Mouse (Mus musculus) embryonic facial prominence, embryonic 13.5 days (tissue): ENCODE data around the gene Pex14. TPM values are rescaled to one million over a fixed set of nuclear protein-coding genes. Genes with fewer than 3 reads are reported as not detected.

ENCODE experiments used
- ATAC-seq: fragments of 200-750 bp; cut with Nextera tagmentation; 2 replicates; pipeline ENCODE4 v1.8.0; 2017; ENCODE audit warnings: low read depth; ENCODE audit not compliant: insufficient number of reproducible peaks, insufficient read depth, low FRiP score, low TSS enrichment
- H3K27ac ChIP-seq: fragments of 300-500 bp; sonication (generic); 2 replicates; pipeline ENCODE4 v1.5.1; 2015; ENCODE audit warnings: moderate library complexity, mild to moderate bottlenecking, inconsistent platforms
- H3K27me3 ChIP-seq: fragments of 300-500 bp; sonication (generic); 2 replicates; pipeline ENCODE4 v1.6.1; 2015; ENCODE audit warnings: mild to moderate bottlenecking, inconsistent platforms
- H3K36me3 ChIP-seq: fragments of 300-500 bp; sonication (generic); 2 replicates; pipeline ENCODE4 v1.6.1; 2015; ENCODE audit warnings: mild to moderate bottlenecking, inconsistent platforms
- H3K4me1 ChIP-seq: fragments of 300-500 bp; sonication (generic); 2 replicates; pipeline ENCODE4 v1.6.1; 2015; ENCODE audit warnings: inconsistent platforms
- H3K4me2 ChIP-seq: fragments of 300-500 bp; sonication (generic); 2 replicates; pipeline ENCODE4 v1.6.1; 2015; ENCODE audit warnings: moderate library complexity, mild to moderate bottlenecking, inconsistent platforms
- H3K4me3 ChIP-seq: fragments of 300-500 bp; sonication (generic); 2 replicates; pipeline ENCODE4 v1.5.1; 2015; ENCODE audit warnings: mild to moderate bottlenecking, inconsistent platforms
- H3K9ac ChIP-seq: fragments of 300-500 bp; sonication (generic); 2 replicates; pipeline ENCODE4 v1.6.1; 2015; ENCODE audit warnings: mild to moderate bottlenecking, inconsistent platforms
- H3K9me3 ChIP-seq: fragments of 300-500 bp; sonication (generic); 2 replicates; pipeline ENCODE4 v1.6.1; 2016; ENCODE audit warnings: inconsistent platforms
- WGBS: fragments of 180-500 bp; shearing (Covaris S2); methylation state at CpG from one replicate; pipeline ENCODE4 v1.1.7; 2015; ENCODE audit warnings: mixed read lengths; 5-methylcytosine and 5-hydroxymethylcytosine counted together
- polyA plus RNA-seq: library from polyadenylated mRNA; unstranded; fragments of >200 nt; fragmentation: Nextera tagmentation; extraction: Ambion mirVana; gene quantifications from 2 replicates; pipeline ENCODE4 v1.2.1, GENCODE M21; 2015

The Pex14 gene
- polyA plus RNA-seq, 1 experiment from 2014 or later = 50.2 TPM

- Histone ChIP-seq H3K4me2 (no peak overlapping the region), H3K9me3 (no peaks in the 10 kb centered on the region), H3K4me3 (no peak overlapping the region), H3K27ac (no peak overlapping the region), H3K4me1 (peaks cover 24% of the 10 kb centered on the region), H3K27me3 (peaks cover 60% of the 10 kb centered on the region), H3K36me3 (no peaks in the 10 kb centered on the region), H3K9ac (no peak overlapping the region)
- 86% methylated on average over 8 of the region's 8 CpGs for WGBS
- no peak for ATAC-seq
Measured at GRCm38 (mm10) chr4:148946071-148946470, 153.6 kb downstream of the Pex14 start.

GRCm38 (mm10) chr4:148945476-148945881 is 154.2 kb downstream of the Pex14 start:
- H3K27me3 ChIP-seq = peaks cover 60% of the 10 kb centered on the region
- peaks cover 24% of the 10 kb centered on the region for H3K4me1 ChIP-seq
- H3K27ac ChIP-seq = no peak overlapping the region

GRCm38 (mm10) chr4:148943099-148943498 is 156.6 kb downstream of the Pex14 start:
- H3K9ac ChIP-seq = no peak overlapping the region
- no peak overlapping the region for H3K27ac ChIP-seq
- no peaks in the 10 kb centered on the region for H3K9me3 ChIP-seq
- ATAC-seq = no peak
- peaks cover 22% of the 10 kb centered on the region for H3K4me1 ChIP-seq
- H3K4me3 ChIP-seq = no peak overlapping the region
- no peaks in the 10 kb centered on the region for H3K36me3 ChIP-seq
- WGBS = 18% methylated on average over 4 of the region's 5 CpGs
- peaks cover 60% of the 10 kb centered on the region for H3K27me3 ChIP-seq
- no peak overlapping the region for H3K4me2 ChIP-seq

More at GRCm38 (mm10) chr4:148945476-148945881, 154.2 kb downstream of the Pex14 start:
- H3K9me3 ChIP-seq = no peaks in the 10 kb centered on the region
- 0 out of 2 replicates have a peak, but pooled peaks have one; percentile 33 for ATAC-seq
- no peaks in the 10 kb centered on the region for H3K36me3 ChIP-seq
- H3K4me2 ChIP-seq = no peak overlapping the region
- H3K9ac ChIP-seq = no peak overlapping the region
- 72% methylated on average over 4 of the region's 4 CpGs for WGBS
- H3K4me3 ChIP-seq = no peak overlapping the region

GRCm38 (mm10) chr4:148941321-148941720 is 158.4 kb downstream of the Pex14 start:
- no peaks in the 10 kb centered on the region for H3K9me3 ChIP-seq
- H3K36me3 ChIP-seq = no peaks in the 10 kb centered on the region
- peak overlapping the region; percentile 46; the same call in 1 of the 2 replicates for H3K4me2 ChIP-seq
- no peak overlapping the region for H3K4me3 ChIP-seq
- H3K27ac ChIP-seq = no peak overlapping the region; the same call in 1 of the 2 replicates
- ATAC-seq = no peak
- H3K4me1 ChIP-seq = peaks cover 16% of the 10 kb centered on the region
- WGBS = 50% methylated on average over 11 of the region's 11 CpGs
- H3K27me3 ChIP-seq = peaks cover 71% of the 10 kb centered on the region
- no peak overlapping the region for H3K9ac ChIP-seq

GRCm38 (mm10) chr4:148940674-148941211 is 158.9 kb downstream of the Pex14 start:
- Histone ChIP-seq H3K4me2 (peak overlapping the region; percentile 46), H3K9me3 (no peaks in the 10 kb centered on the region), H3K9ac (0 out of 2 replicates have a peak overlapping the region, but pooled peaks have one; percentile 22), H3K4me1 (peaks cover 16% of the 10 kb centered on the region), H3K36me3 (no peaks in the 10 kb centered on the region), H3K4me3 (peak overlapping the region; percentile 17; the same call in 1 of the 2 replicates), H3K27me3 (peaks cover 77% of the 10 kb centered on the region), H3K27ac (no peak overlapping the region)
- 12% methylated on average over 25 of the region's 25 CpGs for WGBS
- peak; percentile 54 for ATAC-seq

- H3K27me3 ChIP-seq = peaks cover 91% of the 10 kb centered on the region
- no peaks in the 10 kb centered on the region for H3K36me3 ChIP-seq
- H3K9me3 ChIP-seq = no peaks in the 10 kb centered on the region
- WGBS = 80% methylated on average over 26 of the region's 26 CpGs
- peaks cover 21% of the 10 kb centered on the region for H3K4me1 ChIP-seq
- no peak overlapping the region for H3K4me3 ChIP-seq
- ATAC-seq = no peak
- H3K4me2 ChIP-seq = no peak overlapping the region
- no peak overlapping the region for H3K27ac ChIP-seq
- no peak overlapping the region for H3K9ac ChIP-seq
Measured at GRCm38 (mm10) chr4:148938546-148938945, 161.1 kb downstream of the Pex14 start.

- H3K27me3 ChIP-seq = peaks cover 85% of the 10 kb centered on the region
- no peak overlapping the region for H3K9ac ChIP-seq
- WGBS = 88% methylated on average over 12 of the region's 12 CpGs
- no peak overlapping the region for H3K4me2 ChIP-seq
- no peak for ATAC-seq
- peaks cover 21% of the 10 kb centered on the region for H3K4me1 ChIP-seq
- no peak overlapping the region for H3K4me3 ChIP-seq
- H3K9me3 ChIP-seq = no peaks in the 10 kb centered on the region
- H3K27ac ChIP-seq = no peak overlapping the region
- no peaks in the 10 kb centered on the region for H3K36me3 ChIP-seq
Measured at GRCm38 (mm10) chr4:148936727-148937126, 162.9 kb downstream of the Pex14 start.

GRCm38 (mm10) chr4:148936111-148936510 is 163.6 kb downstream of the Pex14 start:
- Histone ChIP-seq H3K27ac (no peak overlapping the region), H3K4me1 (peaks cover 18% of the 10 kb centered on the region), H3K27me3 (peaks cover 84% of the 10 kb centered on the region), H3K36me3 (no peaks in the 10 kb centered on the region), H3K4me3 (no peak overlapping the region), H3K9ac (no peak overlapping the region), H3K4me2 (no peak overlapping the region), H3K9me3 (no peaks in the 10 kb centered on the region)
- 84% methylated on average over 12 of the region's 12 CpGs for WGBS
- no peak for ATAC-seq

GRCm38 (mm10) chr4:148935211-148935610 is 164.5 kb downstream of the Pex14 start:
- Histone ChIP-seq H3K36me3 (no peaks in the 10 kb centered on the region), H3K9me3 (no peaks in the 10 kb centered on the region), H3K9ac (0 out of 2 replicates have a peak overlapping the region, but pooled peaks have one; percentile 11), H3K27ac (no peak overlapping the region), H3K4me2 (no peak overlapping the region), H3K27me3 (peaks cover 76% of the 10 kb centered on the region), H3K4me1 (peaks cover 10% of the 10 kb centered on the region), H3K4me3 (no peak overlapping the region)
- ATAC-seq = no peak
- WGBS = 55% methylated on average over 13 of the region's 13 CpGs

GRCm38 (mm10) chr4:148933109-148933508 is 166.6 kb downstream of the Pex14 start:
- ATAC-seq = no peak
- peaks cover 68% of the 10 kb centered on the region for H3K27me3 ChIP-seq
- no peaks in the 10 kb centered on the region for H3K36me3 ChIP-seq
- H3K9me3 ChIP-seq = no peaks in the 10 kb centered on the region
- H3K4me2 ChIP-seq = no peak overlapping the region
- no peak overlapping the region for H3K9ac ChIP-seq
- peaks cover 8% of the 10 kb centered on the region; the same call in 1 of the 2 replicates for H3K4me1 ChIP-seq
- no peak overlapping the region for H3K4me3 ChIP-seq
- WGBS = 86% methylated on average over 13 of the region's 13 CpGs
- no peak overlapping the region for H3K27ac ChIP-seq

GRCm38 (mm10) chr4:148930721-148931229 is 168.9 kb downstream of the Pex14 start:
- H3K27ac ChIP-seq = no peak overlapping the region
- H3K27me3 ChIP-seq = peaks cover 69% of the 10 kb centered on the region
- 61% methylated on average over 9 of the region's 9 CpGs for WGBS
- H3K36me3 ChIP-seq = no peaks in the 10 kb centered on the region
- no peak overlapping the region for H3K4me3 ChIP-seq
- H3K4me2 ChIP-seq = no peak overlapping the region
- H3K4me1 ChIP-seq = peaks cover 23% of the 10 kb centered on the region
- ATAC-seq = no peak
- no peak overlapping the region for H3K9ac ChIP-seq
- H3K9me3 ChIP-seq = no peaks in the 10 kb centered on the region

- Histone ChIP-seq H3K4me3 (no peak overlapping the region), H3K4me2 (no peak overlapping the region), H3K36me3 (no peaks in the 10 kb centered on the region), H3K4me1 (peaks cover 23% of the 10 kb centered on the region), H3K27ac (no peak overlapping the region), H3K27me3 (peaks cover 71% of the 10 kb centered on the region), H3K9ac (no peak overlapping the region), H3K9me3 (no peaks in the 10 kb centered on the region)
- 91% methylated on average over 16 of the region's 16 CpGs for WGBS
- no peak for ATAC-seq
Measured at GRCm38 (mm10) chr4:148928876-148929275, 170.8 kb downstream of the Pex14 start.
